Mouse (Mus musculus) liver, embryonic 13.5 days (tissue): Measurements from ENCODE around the gene Gm39115. TPM values are rescaled to one million over a fixed set of nuclear protein-coding genes. Genes with fewer than 3 reads are reported as not detected.
"Not testable (repeated sequence)": the region's sequence is repeated elsewhere in the genome, so short reads cannot be mapped to it uniquely, and the experiment has no call there.

ENCODE experiments used
- ATAC-seq: fragments of 200-750 bp; cut with Nextera tagmentation; 2 replicates; pipeline ENCODE4 v1.8.0; 2017; ENCODE audit warnings: low read depth, mild to moderate bottlenecking, moderate number of reproducible peaks, moderate library complexity
- DNase-seq: peaks from one replicate; pipeline ENCODE4 v3.0.0; 2022
- H3K27ac ChIP-seq: fragments of 300-500 bp; sonication (generic); 2 replicates; pipeline ENCODE4 v1.5.1; 2015; ENCODE audit warnings: moderate library complexity, mild to moderate bottlenecking, inconsistent platforms
- H3K27me3 ChIP-seq: fragments of 300-500 bp; sonication (generic); 2 replicates; pipeline ENCODE4 v1.6.1; 2015; ENCODE audit warnings: mild to moderate bottlenecking, inconsistent platforms
- H3K36me3 ChIP-seq: fragments of 300-500 bp; sonication (generic); 2 replicates; pipeline ENCODE4 v1.6.1; 2015; ENCODE audit warnings: mild to moderate bottlenecking, inconsistent platforms
- H3K4me1 ChIP-seq: fragments of 300-500 bp; sonication (generic); replicated peaks from 2 replicates; pipeline ENCODE4 v1.6.1; 2015; ENCODE audit warnings: inconsistent platforms
- H3K4me2 ChIP-seq: fragments of 300-500 bp; sonication (generic); 2 replicates; pipeline ENCODE4 v1.6.1; 2015; ENCODE audit warnings: inconsistent platforms, mild to moderate bottlenecking, moderate library complexity
- H3K4me3 ChIP-seq: fragments of 300-500 bp; sonication (generic); replicated peaks from 2 replicates; pipeline ENCODE4 v1.5.1; 2015; ENCODE audit warnings: mild to moderate bottlenecking, inconsistent platforms
- H3K9ac ChIP-seq: fragments of 300-500 bp; sonication (generic); 2 replicates; pipeline ENCODE4 v1.6.1; 2015; ENCODE audit warnings: mild to moderate bottlenecking, inconsistent platforms
- H3K9me3 ChIP-seq: fragments of 300-500 bp; sonication (generic); replicated peaks from 2 replicates; pipeline ENCODE4 v1.6.1; 2016; ENCODE audit warnings: inconsistent platforms
- WGBS: fragments of 180-500 bp; shearing (Covaris S2); methylation state at CpG from one replicate; pipeline ENCODE4 v1.1.7; 2015; ENCODE audit not compliant: insufficient replicate concordance; 5-methylcytosine and 5-hydroxymethylcytosine counted together
- polyA plus RNA-seq: library from polyadenylated mRNA; unstranded; fragments of >200 nt; fragmentation: Nextera tagmentation; extraction: Ambion mirVana; gene quantifications from 2 replicates; pipeline ENCODE4 v1.2.1, GENCODE M21; 2015

Gene Gm39115
- polyA plus RNA-seq = not detected in 2 replicates

- WGBS = 19% methylated on average over 2 of the region's 2 CpGs
- not testable (repeated sequence) for H3K4me3 ChIP-seq, DNase-seq, H3K4me1 ChIP-seq, ATAC-seq, H3K4me2 ChIP-seq, H3K27me3 ChIP-seq, H3K27ac ChIP-seq, H3K36me3 ChIP-seq, H3K9ac ChIP-seq, H3K9me3 ChIP-seq
Observed at GRCm38 (mm10) chr7:142135934-142136333, at the start of gene Gm39115. TSS of gene Gm39115 (minus strand) at chr7:142136034.

GRCm38 (mm10) chr7:142181021-142181420 lies 45.2 kb upstream of the Gm39115 start:
- H3K4me1 ChIP-seq = no peaks in the 10 kb centered on the region
- no peak overlapping the region for H3K4me3 ChIP-seq
- no peaks in the 10 kb centered on the region for H3K36me3 ChIP-seq
- H3K27me3 ChIP-seq = no peaks in the 10 kb centered on the region
- no peak for DNase-seq
- no peak overlapping the region for H3K9ac ChIP-seq
- no peak overlapping the region for H3K4me2 ChIP-seq
- WGBS = 31% methylated on average over 1 of the region's 1 CpGs
- no peaks in the 10 kb centered on the region for H3K9me3 ChIP-seq
- no peak for ATAC-seq
- H3K27ac ChIP-seq = no peak overlapping the region

- WGBS = 58% methylated on average over 1 of the region's 1 CpGs
Observed at GRCm38 (mm10) chr7:142178685-142179084, 42.9 kb upstream of the Gm39115 start.

GRCm38 (mm10) chr7:142175905-142176304 lies 40.1 kb upstream of the Gm39115 start, which contains the start of gene Krtap5-2:
TSS of gene Krtap5-2 (minus strand) at chr7:142176005.
- not testable (repeated sequence) for H3K36me3 ChIP-seq, H3K27me3 ChIP-seq, ATAC-seq, H3K9me3 ChIP-seq, H3K4me3 ChIP-seq, H3K27ac ChIP-seq, H3K4me1 ChIP-seq, H3K4me2 ChIP-seq, DNase-seq, H3K9ac ChIP-seq

More at GRCm38 (mm10) chr7:142178685-142179084, 42.9 kb upstream of the Gm39115 start:
- no peak overlapping the region for H3K27ac ChIP-seq
- H3K36me3 ChIP-seq = no peaks in the 10 kb centered on the region
- no peak for ATAC-seq
- H3K4me1 ChIP-seq = no peaks in the 10 kb centered on the region
- H3K9ac ChIP-seq = no peak overlapping the region
- no peak for DNase-seq
- H3K27me3 ChIP-seq = no peaks in the 10 kb centered on the region
- H3K4me2 ChIP-seq = no peak overlapping the region
- no peak overlapping the region for H3K4me3 ChIP-seq
- no peaks in the 10 kb centered on the region for H3K9me3 ChIP-seq

GRCm38 (mm10) chr7:142169836-142170235 lies 34.0 kb upstream of the Gm39115 start:
- H3K9ac ChIP-seq = no peak overlapping the region
- H3K4me1 ChIP-seq = no peaks in the 10 kb centered on the region
- no peak overlapping the region for H3K4me3 ChIP-seq
- no peak for DNase-seq
- no peak overlapping the region for H3K4me2 ChIP-seq
- H3K36me3 ChIP-seq = no peaks in the 10 kb centered on the region
- H3K27me3 ChIP-seq = no peaks in the 10 kb centered on the region
- ATAC-seq = no peak
- no peaks in the 10 kb centered on the region for H3K9me3 ChIP-seq
- no peak overlapping the region for H3K27ac ChIP-seq
- WGBS = 33% methylated on average over 3 of the region's 3 CpGs

GRCm38 (mm10) chr7:142165639-142166038 lies 29.8 kb upstream of the Gm39115 start, which contains the start of gene Gm4553:
TSS of gene Gm4553 (minus strand) at chr7:142165739.
- not testable (repeated sequence) for H3K9ac ChIP-seq, H3K9me3 ChIP-seq, ATAC-seq, DNase-seq, H3K27me3 ChIP-seq, H3K36me3 ChIP-seq, H3K4me3 ChIP-seq, H3K4me1 ChIP-seq, H3K27ac ChIP-seq, H3K4me2 ChIP-seq

GRCm38 (mm10) chr7:142159366-142159765 lies 23.5 kb upstream of the Gm39115 start:
- WGBS = 76% methylated on average over 3 of the region's 3 CpGs
- no peaks in the 10 kb centered on the region for H3K36me3 ChIP-seq

GRCm38 (mm10) chr7:142157013-142157412 lies 21.2 kb upstream of the Gm39115 start, which contains the start of gene Gm29735:
TSS of gene Gm29735 (minus strand) at chr7:142157113.
- not testable (repeated sequence) for H3K4me3 ChIP-seq, H3K27ac ChIP-seq, H3K27me3 ChIP-seq, H3K4me2 ChIP-seq, H3K9me3 ChIP-seq, H3K9ac ChIP-seq, H3K36me3 ChIP-seq, ATAC-seq, H3K4me1 ChIP-seq, DNase-seq
- 20% methylated on average over 2 of the region's 2 CpGs for WGBS

More at GRCm38 (mm10) chr7:142159366-142159765, 23.5 kb upstream of the Gm39115 start:
- no peak overlapping the region for H3K4me2 ChIP-seq
- H3K9ac ChIP-seq = no peak overlapping the region
- H3K27me3 ChIP-seq = no peaks in the 10 kb centered on the region
- no peak for DNase-seq
- H3K4me3 ChIP-seq = no peak overlapping the region
- H3K4me1 ChIP-seq = no peaks in the 10 kb centered on the region
- no peaks in the 10 kb centered on the region for H3K9me3 ChIP-seq
- H3K27ac ChIP-seq = no peak overlapping the region
- ATAC-seq = no peak

- no peak for ATAC-seq
- WGBS = 43% methylated on average over 1 of the region's 1 CpGs
- Histone ChIP-seq H3K36me3 (no peaks in the 10 kb centered on the region), H3K27ac (no peak overlapping the region), H3K9ac (no peak overlapping the region), H3K27me3 (no peaks in the 10 kb centered on the region), H3K4me1 (no peaks in the 10 kb centered on the region), H3K4me3 (no peak overlapping the region), H3K4me2 (no peak overlapping the region), H3K9me3 (no peaks in the 10 kb centered on the region)
- DNase-seq = no peak
Observed at GRCm38 (mm10) chr7:142155308-142155707, 19.5 kb upstream of the Gm39115 start.

GRCm38 (mm10) chr7:142152191-142152590 lies 16.4 kb upstream of the Gm39115 start:
- ATAC-seq = no peak
- no peaks in the 10 kb centered on the region for H3K9me3 ChIP-seq
- H3K4me3 ChIP-seq = no peak overlapping the region
- no peak overlapping the region for H3K27ac ChIP-seq
- DNase-seq = no peak
- 62% methylated on average over 4 of the region's 4 CpGs for WGBS
- H3K36me3 ChIP-seq = no peaks in the 10 kb centered on the region
- no peak overlapping the region for H3K4me2 ChIP-seq
- no peaks in the 10 kb centered on the region for H3K4me1 ChIP-seq
- no peak overlapping the region for H3K9ac ChIP-seq
- H3K27me3 ChIP-seq = no peaks in the 10 kb centered on the region

GRCm38 (mm10) chr7:142148633-142149032 lies 12.8 kb upstream of the Gm39115 start:
- Histone ChIP-seq H3K27me3 (no peaks in the 10 kb centered on the region), H3K36me3 (no peaks in the 10 kb centered on the region), H3K4me1 (no peaks in the 10 kb centered on the region), H3K9ac (no peak overlapping the region), H3K9me3 (no peaks in the 10 kb centered on the region), H3K27ac (no peak overlapping the region), H3K4me2 (no peak overlapping the region), H3K4me3 (no peak overlapping the region)
- no peak for DNase-seq
- ATAC-seq = no peak

- no peak for ATAC-seq
- Histone ChIP-seq H3K9ac (no peak overlapping the region), H3K27ac (no peak overlapping the region), H3K27me3 (no peaks in the 10 kb centered on the region), H3K4me3 (no peak overlapping the region), H3K4me2 (no peak overlapping the region), H3K4me1 (no peaks in the 10 kb centered on the region), H3K9me3 (no peaks in the 10 kb centered on the region), H3K36me3 (no peaks in the 10 kb centered on the region)
- DNase-seq = peak; percentile 8
- 8% methylated on average over 1 of the region's 1 CpGs for WGBS
Observed at GRCm38 (mm10) chr7:142146033-142146432, 10.2 kb upstream of the Gm39115 start.
